Mouse (Mus musculus) olfactory bulb, adult 2 months (tissue): Measurements from ENCODE around the gene Ggt5.

Source experiments
- CTCF ChIP-seq: fragments of 200-500 bp; IDR thresholded peaks from 2 replicates; pipeline ENCODE4 v1.5.1; 2012; ENCODE audit warnings: low read depth, mild to moderate bottlenecking, low read length, moderate library complexity; ENCODE audit not compliant: insufficient read depth
- POLR2A ChIP-seq: fragments of 200-500 bp; IDR thresholded peaks from 2 replicates; pipeline ENCODE4 v1.6.1; 2012; ENCODE audit warnings: mild to moderate bottlenecking, low read depth, low read length, moderate library complexity; ENCODE audit not compliant: insufficient read depth

DNA sequence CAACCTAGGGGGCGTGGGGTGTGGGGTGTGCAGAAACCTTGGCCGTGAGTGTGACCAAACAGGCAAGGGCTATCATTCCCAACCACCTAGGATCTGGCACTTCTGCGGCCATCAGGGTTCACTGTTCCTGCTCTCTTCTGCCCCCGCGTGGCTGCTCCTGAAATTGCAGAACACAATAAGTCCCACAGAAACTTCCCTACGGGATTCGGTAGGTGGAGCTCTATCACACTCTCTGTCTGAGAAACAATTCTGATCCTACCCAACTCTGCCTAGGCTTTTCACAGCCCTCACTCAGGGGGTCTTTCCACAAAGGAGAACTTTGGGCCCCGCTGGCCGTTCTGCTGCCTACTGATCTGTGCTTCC, 46.5 kb downstream of the Ggt5 start:
- TF ChIP-seq CTCF = peak; percentile 92
- TF ChIP-seq POLR2A = no peak
